Mouse (Mus musculus): Measurements from ENCODE around the gene Kctd17. TPM values are rescaled to one million over a fixed set of nuclear protein-coding genes. Genes with fewer than 3 reads are reported as not detected.

The Kctd17 gene
- polyA plus RNA-seq, 1 experiment from 2014 or later: 41.5 TPM

DNA sequence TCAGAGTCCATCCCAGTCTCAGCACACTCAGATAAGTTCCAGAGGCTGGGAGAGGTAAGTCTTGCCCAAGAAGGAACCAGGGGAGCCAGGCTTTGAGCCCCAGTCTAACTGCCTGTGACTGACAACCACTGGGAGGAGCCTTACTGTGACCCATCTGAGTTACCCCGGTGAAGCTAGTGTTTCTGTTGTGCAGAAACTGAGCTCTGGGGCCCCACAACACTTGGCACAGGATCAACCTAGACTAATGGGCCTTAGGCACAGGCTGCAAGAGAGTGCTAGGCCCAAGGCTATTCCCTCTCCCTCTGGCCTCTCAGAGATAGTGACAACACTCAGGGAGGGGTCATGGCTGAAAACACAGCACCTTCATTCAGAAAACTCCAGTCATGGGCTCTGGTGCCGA is 22.8 kb downstream of the Kctd17 start:
- WGBS: 67% methylated on average over 2 of the region's 2 CpGs
- no peaks in the 10 kb centered on the region for H3K36me3 ChIP-seq (ENCODE audit: insufficient read depth, low read length)
- no peak overlapping the region for H3K9ac ChIP-seq (replicated peaks; ENCODE audit: low read length)
- H3K9me3 ChIP-seq (ENCODE audit: low read length): no peaks in the 10 kb centered on the region
- no peak for ATAC-seq (ENCODE audit: low FRiP score, low TSS enrichment)
- H3K4me1 ChIP-seq (ENCODE audit: insufficient read depth, low read length): 0 out of 2 replicates have a peak, but pooled peaks cover 5% of the 10 kb centered on the region
- H3K4me2 ChIP-seq (replicated peaks; ENCODE audit: low read depth, low read length): no peak overlapping the region
- no peak overlapping the region for H3K27ac ChIP-seq (ENCODE audit: low read length)
- H3K4me3 ChIP-seq (ENCODE audit: low read length): no peak overlapping the region
- no peaks in the 10 kb centered on the region for H3K27me3 ChIP-seq (ENCODE audit: insufficient read depth, low read length)

- Histone ChIP-seq H3K9me3 (ENCODE audit: low read length) (no peaks in the 10 kb centered on the region), H3K27me3 (ENCODE audit: insufficient read depth, low read length) (no peaks in the 10 kb centered on the region), H3K9ac (replicated peaks; ENCODE audit: low read length) (no peak overlapping the region), H3K27ac (ENCODE audit: low read length) (no peak overlapping the region), H3K4me1 (ENCODE audit: insufficient read depth, low read length) (0 out of 2 replicates have a peak, but pooled peaks cover 5% of the 10 kb centered on the region), H3K4me3 (ENCODE audit: low read length) (no peak overlapping the region), H3K36me3 (ENCODE audit: insufficient read depth, low read length) (no peaks in the 10 kb centered on the region), H3K4me2 (replicated peaks; ENCODE audit: low read depth, low read length) (no peak overlapping the region)
- 82% methylated on average over 3 of the region's 3 CpGs for WGBS
- no peak for ATAC-seq (ENCODE audit: low FRiP score, low TSS enrichment)
These were observed 24.6 kb downstream of the Kctd17 start for GRCm38 (mm10) chr15:78452929-78453328.

DNA sequence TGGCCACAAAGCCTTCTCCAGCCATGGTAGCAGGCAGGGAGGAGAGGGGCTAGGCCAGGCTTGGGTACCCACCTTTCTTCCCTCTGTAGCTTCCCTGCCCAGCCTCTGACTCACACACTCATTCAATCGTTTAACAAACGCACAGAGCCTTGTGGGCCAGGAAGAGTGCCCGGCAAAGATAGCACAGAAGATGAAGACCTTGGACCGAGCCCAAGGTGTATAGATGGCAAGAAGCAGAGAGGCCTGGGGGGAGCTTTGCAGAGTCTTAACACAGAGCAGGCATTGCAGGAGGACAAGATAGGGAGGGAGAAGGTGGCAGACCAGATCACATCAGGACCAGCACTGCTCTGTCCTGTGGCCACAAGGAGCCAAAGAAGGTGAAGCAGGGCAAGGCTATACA is 26.8 kb downstream of the Kctd17 start:
- H3K27me3 ChIP-seq (ENCODE audit: insufficient read depth, low read length): no peaks in the 10 kb centered on the region
- no peaks in the 10 kb centered on the region for H3K4me1 ChIP-seq (ENCODE audit: insufficient read depth, low read length)
- no peaks in the 10 kb centered on the region for H3K36me3 ChIP-seq (ENCODE audit: insufficient read depth, low read length)
- ATAC-seq (ENCODE audit: low FRiP score, low TSS enrichment): no peak
- no peak overlapping the region for H3K9ac ChIP-seq (replicated peaks; ENCODE audit: low read length)
- WGBS: 72% methylated on average over 4 of the region's 4 CpGs
- H3K4me2 ChIP-seq (replicated peaks; ENCODE audit: low read depth, low read length): no peak overlapping the region
- H3K27ac ChIP-seq (ENCODE audit: low read length): no peak overlapping the region
- no peaks in the 10 kb centered on the region for H3K9me3 ChIP-seq (ENCODE audit: low read length)
- H3K4me3 ChIP-seq (ENCODE audit: low read length): no peak overlapping the region

GRCm38 (mm10) chr15:78456051-78456450 is 27.7 kb downstream of the Kctd17 start:
- H3K9me3 ChIP-seq (ENCODE audit: low read length): no peaks in the 10 kb centered on the region
- H3K4me2 ChIP-seq (replicated peaks; ENCODE audit: low read depth, low read length): no peak overlapping the region
- H3K36me3 ChIP-seq (ENCODE audit: insufficient read depth, low read length): no peaks in the 10 kb centered on the region
- 30% methylated on average over 7 of the region's 7 CpGs for WGBS
- no peak overlapping the region for H3K9ac ChIP-seq (replicated peaks; ENCODE audit: low read length)
- H3K27ac ChIP-seq (ENCODE audit: low read length): no peak overlapping the region
- H3K27me3 ChIP-seq (ENCODE audit: insufficient read depth, low read length): no peaks in the 10 kb centered on the region
- no peak overlapping the region for H3K4me3 ChIP-seq (ENCODE audit: low read length)
- ATAC-seq (ENCODE audit: low FRiP score, low TSS enrichment): peak; percentile 35; the same call in 1 of the 2 replicates
- H3K4me1 ChIP-seq (ENCODE audit: insufficient read depth, low read length): no peaks in the 10 kb centered on the region

- Histone ChIP-seq H3K4me1 (ENCODE audit: insufficient read depth, low read length) (no peaks in the 10 kb centered on the region), H3K27me3 (ENCODE audit: insufficient read depth, low read length) (no peaks in the 10 kb centered on the region), H3K36me3 (ENCODE audit: insufficient read depth, low read length) (no peaks in the 10 kb centered on the region), H3K27ac (ENCODE audit: low read length) (no peak overlapping the region), H3K4me2 (replicated peaks; ENCODE audit: low read depth, low read length) (no peak overlapping the region), H3K9ac (replicated peaks; ENCODE audit: low read length) (no peak overlapping the region), H3K9me3 (ENCODE audit: low read length) (no peaks in the 10 kb centered on the region), H3K4me3 (ENCODE audit: low read length) (no peak overlapping the region)
- 66% methylated on average over 10 of the region's 10 CpGs for WGBS
- no peak for ATAC-seq (ENCODE audit: low FRiP score, low TSS enrichment)
These were observed 28.8 kb downstream of the Kctd17 start for GRCm38 (mm10) chr15:78457193-78457592.

DNA sequence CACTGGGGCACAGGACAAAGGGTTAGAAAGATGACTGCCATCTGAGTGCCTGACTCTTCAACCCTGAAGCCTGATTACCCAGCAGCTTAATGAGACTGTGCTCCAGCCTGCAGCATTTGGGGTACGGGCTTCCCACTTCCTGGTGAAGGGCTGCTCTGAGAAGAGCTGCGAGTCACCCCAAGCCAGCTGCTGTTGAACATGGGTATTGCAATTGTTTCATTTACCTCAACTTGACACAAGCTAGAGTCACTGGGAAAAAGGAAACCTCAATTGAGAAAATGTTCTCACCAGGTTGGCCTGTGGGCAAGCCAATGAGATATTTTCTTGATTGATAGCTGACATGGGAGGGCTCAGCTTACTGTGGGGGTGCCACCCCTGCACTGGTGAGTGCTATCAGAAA is 34.6 kb downstream of the Kctd17 start:
- no peak overlapping the region for H3K4me3 ChIP-seq (ENCODE audit: low read length)
- no peaks in the 10 kb centered on the region for H3K4me1 ChIP-seq (ENCODE audit: insufficient read depth, low read length)
- no peaks in the 10 kb centered on the region for H3K27me3 ChIP-seq (ENCODE audit: insufficient read depth, low read length)
- no peak overlapping the region for H3K4me2 ChIP-seq (replicated peaks; ENCODE audit: low read depth, low read length)
- H3K36me3 ChIP-seq (ENCODE audit: insufficient read depth, low read length): no peaks in the 10 kb centered on the region
- ATAC-seq (ENCODE audit: low FRiP score, low TSS enrichment): no peak
- H3K27ac ChIP-seq (ENCODE audit: low read length): no peak overlapping the region
- no peaks in the 10 kb centered on the region for H3K9me3 ChIP-seq (ENCODE audit: low read length)
- no peak overlapping the region for H3K9ac ChIP-seq (replicated peaks; ENCODE audit: low read length)
- WGBS: 57% methylated on average over 2 of the region's 2 CpGs

DNA sequence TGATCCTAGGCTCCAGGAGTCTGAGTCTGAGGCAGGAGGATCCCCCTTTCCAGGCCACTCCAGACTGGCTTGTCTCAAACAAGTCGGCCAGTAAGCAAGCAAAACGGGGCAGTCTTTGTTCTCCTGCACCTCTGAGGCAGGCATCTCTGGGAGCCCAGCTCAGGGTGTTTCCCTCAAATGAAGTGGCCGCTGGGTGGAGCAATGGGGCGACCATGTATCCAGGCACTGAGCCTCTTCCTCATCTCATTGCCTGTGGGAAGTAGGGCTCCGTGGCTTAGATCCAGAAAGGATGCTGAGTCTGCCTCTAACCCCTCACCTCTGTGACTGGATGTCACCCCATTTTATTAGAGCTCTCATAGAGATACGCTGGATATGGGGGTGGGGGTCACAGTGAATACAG is 38.4 kb downstream of the Kctd17 start:
- H3K27me3 ChIP-seq (ENCODE audit: insufficient read depth, low read length): no peaks in the 10 kb centered on the region
- H3K4me3 ChIP-seq (ENCODE audit: low read length): no peak overlapping the region
- no peak overlapping the region for H3K9ac ChIP-seq (replicated peaks; ENCODE audit: low read length)
- 34% methylated on average over 6 of the region's 6 CpGs for WGBS
- H3K36me3 ChIP-seq (ENCODE audit: insufficient read depth, low read length): no peaks in the 10 kb centered on the region
- H3K4me2 ChIP-seq (replicated peaks; ENCODE audit: low read depth, low read length): no peak overlapping the region
- H3K27ac ChIP-seq (ENCODE audit: low read length): no peak overlapping the region
- no peak for ATAC-seq (ENCODE audit: low FRiP score, low TSS enrichment)
- H3K9me3 ChIP-seq (ENCODE audit: low read length): no peaks in the 10 kb centered on the region
- H3K4me1 ChIP-seq (ENCODE audit: insufficient read depth, low read length): peaks cover 4% of the 10 kb centered on the region

GRCm38 (mm10) chr15:78467570-78467969 is 39.2 kb downstream of the Kctd17 start:
- Histone ChIP-seq H3K4me3 (ENCODE audit: low read length) (no peak overlapping the region), H3K36me3 (ENCODE audit: insufficient read depth, low read length) (no peaks in the 10 kb centered on the region), H3K27me3 (ENCODE audit: insufficient read depth, low read length) (no peaks in the 10 kb centered on the region), H3K27ac (ENCODE audit: low read length) (no peak overlapping the region), H3K4me2 (replicated peaks; ENCODE audit: low read depth, low read length) (no peak overlapping the region), H3K9ac (replicated peaks; ENCODE audit: low read length) (no peak overlapping the region), H3K4me1 (ENCODE audit: insufficient read depth, low read length) (peaks cover 6% of the 10 kb centered on the region), H3K9me3 (ENCODE audit: low read length) (no peaks in the 10 kb centered on the region)
- 96% methylated on average over 7 of the region's 7 CpGs for WGBS
- ATAC-seq (ENCODE audit: low FRiP score, low TSS enrichment): no peak

DNA sequence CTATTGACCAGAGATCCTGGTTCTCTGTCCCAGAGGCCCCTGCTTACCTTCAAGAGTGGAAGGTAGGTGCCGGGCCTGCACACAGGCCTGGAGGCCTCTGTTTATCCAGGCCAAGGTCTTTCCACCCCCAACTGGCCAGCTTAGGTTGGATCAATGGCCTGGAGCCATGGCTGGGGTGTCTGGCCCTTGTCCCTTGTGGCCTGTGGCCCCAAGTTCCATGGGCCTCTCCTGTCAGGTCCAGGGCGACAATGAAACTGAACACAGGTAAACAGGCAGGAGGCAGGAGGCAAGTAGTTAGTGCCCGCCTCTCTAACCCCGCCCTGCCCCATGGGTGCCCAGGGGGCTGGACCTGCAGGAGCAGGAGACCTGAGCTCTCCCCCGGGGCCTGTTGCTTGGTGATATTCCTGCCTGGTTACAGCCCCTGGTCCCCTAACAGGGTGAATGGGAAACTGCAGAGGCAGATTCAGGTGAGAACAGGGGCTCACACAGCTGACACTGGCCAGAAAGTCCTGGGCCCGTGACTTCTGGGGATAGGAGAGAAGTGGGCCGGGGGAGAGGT is 40.1 kb downstream of the Kctd17 start, which contains the start of gene Tmprss6:
Gene Tmprss6 (minus strand): TSS at position 256 of the 559 bp plus-strand sequence.
- Histone ChIP-seq H3K27ac (ENCODE audit: low read length) (no peak within 1 kb of the TSS), H3K27me3 (ENCODE audit: insufficient read depth, low read length) (no peaks in the 10 kb centered on the region), H3K4me3 (ENCODE audit: low read length) (no peak within 1 kb of the TSS), H3K9me3 (ENCODE audit: low read length) (no peaks in the 10 kb centered on the region), H3K4me1 (ENCODE audit: insufficient read depth, low read length) (peaks cover 6% of the 10 kb centered on the region), H3K4me2 (replicated peaks; ENCODE audit: low read depth, low read length) (no peak within 1 kb of the TSS), H3K36me3 (ENCODE audit: insufficient read depth, low read length) (no peaks in the 10 kb centered on the region), H3K9ac (replicated peaks; ENCODE audit: low read length) (no peak within 1 kb of the TSS)
- WGBS: 65% methylated on average over 7 of the region's 7 CpGs
- no peak for ATAC-seq (ENCODE audit: low FRiP score, low TSS enrichment)

GRCm38 (mm10) chr15:78470495-78471276 is 42.3 kb downstream of the Kctd17 start:
- 64% methylated on average over 4 of the region's 4 CpGs for WGBS
- ATAC-seq (ENCODE audit: low FRiP score, low TSS enrichment): no peak

More at GRCm38 (mm10) chr15:78470495-78471276, 42.3 kb downstream of the Kctd17 start:
- no peaks in the 10 kb centered on the region for H3K9me3 ChIP-seq (ENCODE audit: low read length)
- H3K27ac ChIP-seq (ENCODE audit: low read length): no peak overlapping the region
- H3K9ac ChIP-seq (replicated peaks; ENCODE audit: low read length): no peak overlapping the region
- no peaks in the 10 kb centered on the region for H3K27me3 ChIP-seq (ENCODE audit: insufficient read depth, low read length)
- no peak overlapping the region for H3K4me2 ChIP-seq (replicated peaks; ENCODE audit: low read depth, low read length)
- H3K4me3 ChIP-seq (ENCODE audit: low read length): no peak overlapping the region
- no peaks in the 10 kb centered on the region for H3K36me3 ChIP-seq (ENCODE audit: insufficient read depth, low read length)
- H3K4me1 ChIP-seq (ENCODE audit: insufficient read depth, low read length): peaks cover 6% of the 10 kb centered on the region

All from kidney, embryonic 16.5 days (tissue).